Mouse (Mus musculus): ENCODE data around the gene Wwp2.
"Not testable (repeated sequence)": the region's sequence is repeated elsewhere in the genome, so short reads cannot be mapped to it uniquely, and the experiment has no call there.

The Wwp2 gene

GRCm38 (mm10) chr8:107473369-107473768, 37.2 kb downstream of the Wwp2 start:
- no peak for DNase-seq (ENCODE audit: inconsistent age in 2 of 2, low spot score in 1 of 2)

GRCm38 (mm10) chr8:107475613-107476012, 39.4 kb downstream of the Wwp2 start:
- DNase-seq (ENCODE audit: inconsistent age in 2 of 2, low spot score in 1 of 2): no peak

- DNase-seq (ENCODE audit: inconsistent age in 2 of 2, low spot score in 1 of 2): not testable (repeated sequence)
Measured at GRCm38 (mm10) chr8:107476786-107477185, 40.6 kb downstream of the Wwp2 start.

- DNase-seq (ENCODE audit: inconsistent age in 2 of 2, low spot score in 1 of 2): peak in 1 of 2 experiments; percentile 41
Measured at GRCm38 (mm10) chr8:107478728-107479127, 42.6 kb downstream of the Wwp2 start.

GRCm38 (mm10) chr8:107480436-107480835, 44.3 kb downstream of the Wwp2 start:
- no peak for DNase-seq (ENCODE audit: inconsistent age in 2 of 2, low spot score in 1 of 2)

- DNase-seq (ENCODE audit: inconsistent age in 2 of 2, low spot score in 1 of 2): peak in 1 of 2 experiments; percentile 38
Measured at GRCm38 (mm10) chr8:107483250-107483649, 47.1 kb downstream of the Wwp2 start.

- DNase-seq (ENCODE audit: inconsistent age in 2 of 2, low spot score in 1 of 2): no peak
Measured at GRCm38 (mm10) chr8:107484956-107485355, 48.8 kb downstream of the Wwp2 start.

- DNase-seq (ENCODE audit: inconsistent age in 2 of 2, low spot score in 1 of 2): peak in 1 of 2 experiments; percentile 37
Measured at GRCm38 (mm10) chr8:107488551-107488950, 52.4 kb downstream of the Wwp2 start.

- peak in 1 of 2 experiments; percentile 70 for DNase-seq (ENCODE audit: inconsistent age in 2 of 2, low spot score in 1 of 2)
Measured at GRCm38 (mm10) chr8:107489086-107489485, 52.9 kb downstream of the Wwp2 start.

- peak in 1 of 2 experiments; percentile 46 for DNase-seq (ENCODE audit: inconsistent age in 2 of 2, low spot score in 1 of 2)
Measured at GRCm38 (mm10) chr8:107489921-107490320, 53.8 kb downstream of the Wwp2 start.

GRCm38 (mm10) chr8:107490649-107491048, 54.5 kb downstream of the Wwp2 start:
- DNase-seq (ENCODE audit: inconsistent age in 2 of 2, low spot score in 1 of 2): no peak

GRCm38 (mm10) chr8:107491212-107491611, 55.0 kb downstream of the Wwp2 start:
- DNase-seq (ENCODE audit: inconsistent age in 2 of 2, low spot score in 1 of 2): no peak

GRCm38 (mm10) chr8:107491831-107492230, 55.7 kb downstream of the Wwp2 start:
- no peak for DNase-seq (ENCODE audit: inconsistent age in 2 of 2, low spot score in 1 of 2)

GRCm38 (mm10) chr8:107492802-107493201, 56.6 kb downstream of the Wwp2 start:
- DNase-seq (ENCODE audit: inconsistent age in 2 of 2, low spot score in 1 of 2): no peak

GRCm38 (mm10) chr8:107495425-107495824, 59.3 kb downstream of the Wwp2 start:
- DNase-seq (ENCODE audit: inconsistent age in 2 of 2, low spot score in 1 of 2): no peak

- DNase-seq (ENCODE audit: inconsistent age in 2 of 2, low spot score in 1 of 2): no peak
Measured at GRCm38 (mm10) chr8:107497708-107498107, 61.5 kb downstream of the Wwp2 start.

- DNase-seq (ENCODE audit: inconsistent age in 2 of 2, low spot score in 1 of 2): peak in 1 of 2 experiments; percentile 40
Measured at GRCm38 (mm10) chr8:107498390-107498789, 62.2 kb downstream of the Wwp2 start.

- DNase-seq (ENCODE audit: inconsistent age in 2 of 2, low spot score in 1 of 2): peak in 1 of 2 experiments; percentile 68
Measured at GRCm38 (mm10) chr8:107498806-107499205, 62.6 kb downstream of the Wwp2 start.

- DNase-seq (ENCODE audit: inconsistent age in 2 of 2, low spot score in 1 of 2): no peak
Measured at GRCm38 (mm10) chr8:107499519-107499918, 63.4 kb downstream of the Wwp2 start.

- peak; percentile 36 to 82 for DNase-seq (ENCODE audit: inconsistent age in 2 of 2, low spot score in 1 of 2)
Measured at GRCm38 (mm10) chr8:107502407-107502806, 66.2 kb downstream of the Wwp2 start.

- DNase-seq (ENCODE audit: inconsistent age in 2 of 2, low spot score in 1 of 2): peak; percentile 52 to 72
Measured at GRCm38 (mm10) chr8:107502922-107503321, 66.8 kb downstream of the Wwp2 start.

GRCm38 (mm10) chr8:107503354-107503753, 67.2 kb downstream of the Wwp2 start:
- DNase-seq (ENCODE audit: inconsistent age in 2 of 2, low spot score in 1 of 2): no peak

- DNase-seq (ENCODE audit: inconsistent age in 2 of 2, low spot score in 1 of 2): peak; percentile 38 to 75
Measured at GRCm38 (mm10) chr8:107504239-107504985, 68.2 kb downstream of the Wwp2 start.

Data from adrenal gland, adult (tissue).